Mouse (Mus musculus) thymus, adult 2 months (tissue): ENCODE results near the gene Ppia.

ENCODE experiments used
- CTCF ChIP-seq: fragments of 200-500 bp; IDR thresholded peaks from 2 replicates; pipeline ENCODE4 v1.5.1; 2012; ENCODE audit warnings: mild to moderate bottlenecking, control low read depth, low read length, moderate library complexity, borderline replicate concordance; ENCODE audit not compliant: control insufficient read depth, poor library complexity, insufficient read depth; ENCODE audit errors: extremely low read depth
- POLR2A ChIP-seq: fragments of 200-500 bp; IDR thresholded peaks from 2 replicates; pipeline ENCODE4 v1.6.1; 2012; ENCODE audit warnings: mild to moderate bottlenecking, low read length, control low read depth, moderate library complexity; ENCODE audit not compliant: control insufficient read depth, poor library complexity, insufficient read depth; ENCODE audit errors: extremely low read depth

DNA sequence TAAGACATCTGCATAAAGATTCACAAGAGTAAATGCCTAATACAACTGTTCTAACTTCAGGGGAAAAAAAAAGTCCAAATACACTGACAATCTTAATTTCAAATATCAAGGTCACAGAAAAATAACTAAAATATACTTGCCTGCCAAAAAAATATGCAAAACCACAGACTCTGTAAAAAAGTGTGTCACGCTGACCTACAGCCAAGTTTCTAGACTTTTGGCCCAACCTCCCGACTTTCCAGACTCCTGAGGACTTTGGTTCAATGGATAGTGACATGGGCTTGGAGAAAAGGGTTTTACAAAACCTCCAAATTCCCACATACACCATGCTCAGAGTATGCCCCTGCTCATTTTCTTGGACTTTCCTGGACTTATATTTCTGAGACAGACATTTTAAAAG is 53.3 kb downstream of the Ppia start:
- no peak for TF ChIP-seq CTCF
- TF ChIP-seq POLR2A = no peak
